Mouse (Mus musculus) midbrain, embryonic 16.5 days (tissue): ENCODE measurements around the gene Gm10226. TPM values are rescaled to one million over a fixed set of nuclear protein-coding genes. Genes with fewer than 3 reads are reported as not detected.

Source experiments
- polyA plus RNA-seq: library from polyadenylated mRNA; unstranded; fragments of >200 nt; fragmentation: Nextera tagmentation; extraction: Ambion mirVana; gene quantifications from 2 replicates; pipeline ENCODE4 v1.2.1, GENCODE M21; 2015

The Gm10226 gene
- polyA plus RNA-seq, 1 experiment from 2014 or later = 18.1 TPM

Other genes with a start within 250 kb of the Gm10226 start
- gene Zfp51, start 241.5 kb upstream of the Gm10226 start, polyA plus RNA-seq = 12.4 and 15.2 TPM in 2 replicates
- 10.9 and 12.0 TPM in 2 replicates for gene Zfp53, start 202.9 kb upstream of the Gm10226 start, polyA plus RNA-seq
- gene Zfp52, start 156.3 kb upstream of the Gm10226 start, polyA plus RNA-seq = 2.9 and 3.2 TPM in 2 replicates
- 22.1 and 23.1 TPM in 2 replicates for gene Zfp948, start 124.9 kb upstream of the Gm10226 start, polyA plus RNA-seq
- 13.0 and 14.6 TPM in 2 replicates for gene Zfp983, start 41.2 kb upstream of the Gm10226 start, polyA plus RNA-seq
- gene Zfp760, start 15.9 kb downstream of the Gm10226 start, polyA plus RNA-seq = 10.7 and 12.3 TPM in 2 replicates
- gene Zfp229, start 38.9 kb downstream of the Gm10226 start, polyA plus RNA-seq = 9.3 and 10.3 TPM in 2 replicates
- gene Zfp820, start 153.9 kb downstream of the Gm10226 start, polyA plus RNA-seq = 1.6 and 1.7 TPM in 2 replicates
- 9.4 and 9.6 TPM in 2 replicates for gene Zfp995, start 218.1 kb downstream of the Gm10226 start, polyA plus RNA-seq